Mouse (Mus musculus): ENCODE measurements around the gene Ddb1. TPM values are rescaled to one million over a fixed set of nuclear protein-coding genes. Genes with fewer than 3 reads are reported as not detected.

Ddb1 gene
- total and polyA plus RNA-seq, 2 experiments from 2014 or later: 137 to 298 TPM

DNA sequence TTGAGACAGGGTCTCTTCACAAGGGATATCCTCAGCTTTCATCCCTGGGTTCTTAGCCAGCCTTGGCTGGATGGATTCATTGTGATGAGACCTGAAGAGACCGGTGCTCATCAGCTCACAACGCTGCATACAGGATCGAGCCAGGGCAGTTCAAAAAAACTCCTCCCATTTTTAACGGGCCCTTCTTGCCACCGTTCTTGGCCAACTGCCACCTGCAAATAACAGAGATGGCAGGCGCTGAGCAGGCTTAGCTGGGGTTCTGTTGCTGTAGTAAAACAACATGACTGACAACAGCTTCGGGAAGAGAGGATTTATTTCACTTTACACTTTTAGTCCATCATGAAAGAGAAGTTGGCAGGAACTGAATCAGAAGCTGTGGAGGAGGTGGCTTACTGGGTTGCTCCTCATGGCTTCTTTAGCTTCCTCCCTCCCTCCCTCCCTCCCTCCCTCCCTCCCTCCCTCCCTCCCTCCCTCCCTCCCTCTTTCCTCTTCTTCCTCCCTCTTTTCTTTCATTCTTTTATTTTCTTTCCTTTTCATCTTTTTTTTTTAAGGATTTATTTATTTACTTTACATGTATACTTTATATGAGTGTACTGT, 21.5 kb upstream of the Ddb1 start:
- 0 out of 2 replicates have a peak, but pooled peaks cover 3% of the 10 kb centered on the region for H3K4me1 ChIP-seq (ENCODE audit: control insufficient read depth, insufficient read depth)
- peaks cover 32% of the 10 kb centered on the region; the same call in 1 of the 2 replicates for H3K36me3 ChIP-seq (replicated peaks; ENCODE audit: control insufficient read depth, insufficient read depth, low read length)
- WGBS: 36% methylated on average over 7 of the region's 7 CpGs
- no peak overlapping the region for H3K4me3 ChIP-seq (ENCODE audit: low read depth, low read length)
- no peak for TF ChIP-seq CTCF (IDR thresholded peaks at IDR 0.05; ENCODE audit: low read depth)
- no peak for TF ChIP-seq EP300 (IDR thresholded peaks at IDR 0.05; ENCODE audit: low read depth)
- H3K9me3 ChIP-seq (replicated peaks; ENCODE audit: control insufficient read depth, low read length): no peaks in the 10 kb centered on the region
- H3K4me2 ChIP-seq (ENCODE audit: low read depth, low read length): no peak overlapping the region
- no peaks in the 10 kb centered on the region for H3K27me3 ChIP-seq (ENCODE audit: control insufficient read depth, insufficient read depth, low read length)
- DNase-seq (ENCODE audit: low spot score) (no peak), ATAC-seq (ENCODE audit: insufficient read depth, low read depth) (no peak)
- H3K27ac ChIP-seq (ENCODE audit: low read depth): no peak overlapping the region
- no peak overlapping the region for H3K9ac ChIP-seq (replicated peaks; ENCODE audit: low read depth, low read length)

DNA sequence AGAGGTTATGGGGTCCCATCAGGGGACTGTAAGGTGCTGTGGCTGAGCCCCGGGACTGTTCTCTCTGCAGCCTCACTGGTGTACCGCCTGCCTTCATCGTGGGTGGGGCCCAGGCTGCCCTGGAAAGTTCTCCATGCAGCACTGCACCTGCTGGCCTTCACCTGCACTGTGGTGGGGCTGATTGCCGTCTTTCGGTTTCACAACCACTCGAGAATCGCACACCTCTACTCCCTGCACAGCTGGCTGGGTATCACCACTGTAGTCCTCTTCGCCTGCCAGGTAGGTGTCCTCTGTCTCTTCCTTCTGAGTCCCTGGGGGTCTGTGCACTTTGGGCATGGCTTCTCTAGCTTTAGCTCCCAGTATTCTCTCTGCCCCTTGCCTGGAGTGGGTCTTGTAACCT, 20.0 kb upstream of the Ddb1 start:
- Histone ChIP-seq H3K9ac (replicated peaks; ENCODE audit: low read depth, low read length) (no peak overlapping the region), H3K4me1 (ENCODE audit: control insufficient read depth, insufficient read depth) (no peaks in the 10 kb centered on the region), H3K36me3 (replicated peaks; ENCODE audit: control insufficient read depth, insufficient read depth, low read length) (peaks cover 41% of the 10 kb centered on the region; the same call in 1 of the 2 replicates), H3K9me3 (replicated peaks; ENCODE audit: control insufficient read depth, low read length) (no peaks in the 10 kb centered on the region), H3K4me3 (ENCODE audit: low read depth, low read length) (no peak overlapping the region), H3K27me3 (ENCODE audit: control insufficient read depth, insufficient read depth, low read length) (no peaks in the 10 kb centered on the region), H3K4me2 (ENCODE audit: low read depth, low read length) (no peak overlapping the region), H3K27ac (ENCODE audit: low read depth) (no peak overlapping the region)
- TF ChIP-seq CTCF (IDR thresholded peaks at IDR 0.05; ENCODE audit: low read depth): no peak
- TF ChIP-seq EP300 (IDR thresholded peaks at IDR 0.05; ENCODE audit: low read depth): no peak
- ATAC-seq (ENCODE audit: insufficient read depth, low read depth) (no peak), DNase-seq (ENCODE audit: low spot score) (no peak)
- 87% methylated on average over 8 of the region's 8 CpGs for WGBS

DNA sequence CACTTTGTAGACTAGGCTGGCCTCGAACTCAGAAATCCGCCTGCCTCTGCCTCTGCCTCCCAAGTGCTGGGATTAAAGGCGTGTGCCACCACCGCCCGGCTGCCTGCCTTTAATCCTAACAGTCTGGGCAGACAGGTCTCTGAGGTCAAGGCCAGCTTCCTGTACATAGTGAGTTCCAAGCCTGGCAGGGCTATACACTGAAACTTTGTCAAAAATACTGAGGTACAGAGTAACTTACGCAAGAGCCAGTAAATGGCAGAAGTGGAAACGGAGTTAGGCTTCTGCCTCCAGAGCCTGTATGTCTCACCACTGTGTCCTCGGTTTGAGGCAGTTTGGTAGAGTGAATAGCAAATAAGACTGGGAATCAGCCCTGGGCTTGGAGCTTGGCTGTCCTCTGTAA, 17.9 kb upstream of the Ddb1 start:
- no peak overlapping the region for H3K9ac ChIP-seq (replicated peaks; ENCODE audit: low read depth, low read length)
- H3K36me3 ChIP-seq (replicated peaks; ENCODE audit: control insufficient read depth, insufficient read depth, low read length): peaks cover 34% of the 10 kb centered on the region
- H3K27ac ChIP-seq (ENCODE audit: low read depth): no peak overlapping the region
- 90% methylated on average over 8 of the region's 8 CpGs for WGBS
- no peak overlapping the region for H3K4me3 ChIP-seq (ENCODE audit: low read depth, low read length)
- no peaks in the 10 kb centered on the region for H3K4me1 ChIP-seq (ENCODE audit: control insufficient read depth, insufficient read depth)
- DNase-seq (ENCODE audit: low spot score): no peak
- no peak for ATAC-seq (ENCODE audit: insufficient read depth, low read depth)
- no peaks in the 10 kb centered on the region for H3K27me3 ChIP-seq (ENCODE audit: control insufficient read depth, insufficient read depth, low read length)
- H3K9me3 ChIP-seq (replicated peaks; ENCODE audit: control insufficient read depth, low read length): no peaks in the 10 kb centered on the region
- TF ChIP-seq CTCF (IDR thresholded peaks at IDR 0.05; ENCODE audit: low read depth) (no peak), EP300 (IDR thresholded peaks at IDR 0.05; ENCODE audit: low read depth) (no peak)
- H3K4me2 ChIP-seq (ENCODE audit: low read depth, low read length): no peak overlapping the region

DNA sequence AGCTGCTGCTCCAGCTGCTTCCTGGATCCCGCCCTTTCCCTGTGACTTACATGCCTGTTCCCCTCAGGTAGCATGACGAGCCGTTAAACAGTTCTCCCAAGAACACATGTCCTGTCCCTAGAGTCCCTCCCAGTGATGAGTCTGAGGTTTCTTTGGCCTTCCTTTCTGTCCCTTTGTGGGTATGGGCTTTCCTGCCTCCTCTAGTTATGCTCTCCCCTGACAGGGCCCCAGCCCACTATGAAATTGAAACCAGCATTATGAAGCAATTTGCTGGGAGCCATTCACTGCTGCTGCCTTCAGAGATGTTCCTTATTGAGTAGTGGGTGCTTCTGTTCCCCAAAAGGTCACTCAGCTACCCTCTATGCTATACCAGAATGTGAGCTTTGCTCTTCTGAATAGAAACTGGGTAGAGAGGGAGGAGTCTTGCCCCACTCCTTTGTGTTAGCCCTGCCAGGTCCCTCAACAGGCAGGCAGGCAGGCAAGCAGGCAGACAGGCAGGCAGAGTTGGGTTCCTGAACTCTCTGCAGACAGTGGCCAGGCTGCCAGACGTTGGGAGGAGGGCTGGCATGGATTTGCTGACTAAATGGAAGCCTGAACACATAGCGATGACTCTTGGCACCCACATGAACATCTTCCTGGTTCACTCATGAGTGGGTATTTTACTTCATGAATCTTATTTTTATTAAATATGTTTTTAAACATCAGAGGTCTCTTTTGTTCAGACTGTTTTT, 15.8 kb upstream of the Ddb1 start:
- H3K9me3 ChIP-seq (replicated peaks; ENCODE audit: control insufficient read depth, low read length): no peaks in the 10 kb centered on the region
- no peak for TF ChIP-seq EP300 (IDR thresholded peaks at IDR 0.05; ENCODE audit: low read depth)
- no peak for TF ChIP-seq CTCF (IDR thresholded peaks at IDR 0.05; ENCODE audit: low read depth)
- no peaks in the 10 kb centered on the region for H3K4me1 ChIP-seq (ENCODE audit: control insufficient read depth, insufficient read depth)
- no peak overlapping the region for H3K27ac ChIP-seq (ENCODE audit: low read depth)
- no peak for ATAC-seq (ENCODE audit: insufficient read depth, low read depth)
- no peak overlapping the region for H3K9ac ChIP-seq (replicated peaks; ENCODE audit: low read depth, low read length)
- no peak overlapping the region for H3K4me2 ChIP-seq (ENCODE audit: low read depth, low read length)
- H3K27me3 ChIP-seq (ENCODE audit: control insufficient read depth, insufficient read depth, low read length): no peaks in the 10 kb centered on the region
- DNase-seq (ENCODE audit: low spot score): no peak
- 71% methylated on average over 5 of the region's 5 CpGs for WGBS
- H3K36me3 ChIP-seq (replicated peaks; ENCODE audit: control insufficient read depth, insufficient read depth, low read length): peaks cover 33% of the 10 kb centered on the region
- no peak overlapping the region for H3K4me3 ChIP-seq (ENCODE audit: low read depth, low read length)

DNA sequence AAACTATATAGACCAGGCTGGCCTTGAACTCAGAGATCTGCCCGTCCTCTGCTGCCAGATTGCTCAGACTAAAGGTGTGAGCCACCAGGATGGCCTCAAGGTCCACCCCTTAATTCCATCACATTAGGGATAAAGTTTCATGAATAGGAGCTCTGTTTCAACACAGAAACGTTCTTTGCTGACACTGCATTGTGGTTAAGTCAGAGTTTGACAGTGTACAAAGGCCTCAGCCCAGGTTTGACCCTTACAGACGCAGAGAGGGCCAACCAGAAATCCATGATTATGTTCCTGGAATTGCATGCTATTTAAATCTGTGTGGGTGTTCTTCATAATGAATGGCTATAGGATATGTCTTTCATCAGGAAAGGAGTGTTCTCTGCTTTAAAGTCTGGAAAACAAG, 14.8 kb upstream of the Ddb1 start:
- no peaks in the 10 kb centered on the region for H3K27me3 ChIP-seq (ENCODE audit: control insufficient read depth, insufficient read depth, low read length)
- H3K4me1 ChIP-seq (ENCODE audit: control insufficient read depth, insufficient read depth): no peaks in the 10 kb centered on the region
- H3K4me3 ChIP-seq (ENCODE audit: low read depth, low read length): no peak overlapping the region
- DNase-seq (ENCODE audit: low spot score) (no peak), ATAC-seq (ENCODE audit: insufficient read depth, low read depth) (no peak)
- no peak overlapping the region for H3K27ac ChIP-seq (ENCODE audit: low read depth)
- peaks cover 34% of the 10 kb centered on the region for H3K36me3 ChIP-seq (replicated peaks; ENCODE audit: control insufficient read depth, insufficient read depth, low read length)
- 78% methylated on average over 3 of the region's 3 CpGs for WGBS
- no peak overlapping the region for H3K4me2 ChIP-seq (ENCODE audit: low read depth, low read length)
- TF ChIP-seq EP300 (IDR thresholded peaks at IDR 0.05; ENCODE audit: low read depth): no peak
- TF ChIP-seq CTCF (IDR thresholded peaks at IDR 0.05; ENCODE audit: low read depth): no peak
- no peaks in the 10 kb centered on the region for H3K9me3 ChIP-seq (replicated peaks; ENCODE audit: control insufficient read depth, low read length)
- H3K9ac ChIP-seq (replicated peaks; ENCODE audit: low read depth, low read length): no peak overlapping the region
